Mouse (Mus musculus): Measurements from ENCODE around the gene Olfr1312. TPM values are rescaled to one million over a fixed set of nuclear protein-coding genes. Genes with fewer than 3 reads are reported as not detected.
"Not testable (repeated sequence)": the region's sequence is repeated elsewhere in the genome, so short reads cannot be mapped to it uniquely, and the experiment has no call there.

Olfr1312 gene
- polyA plus RNA-seq (2016; fragmentation: Nextera tagmentation; extraction: Ambion mirVana): not detected in 2 replicates

DNA sequence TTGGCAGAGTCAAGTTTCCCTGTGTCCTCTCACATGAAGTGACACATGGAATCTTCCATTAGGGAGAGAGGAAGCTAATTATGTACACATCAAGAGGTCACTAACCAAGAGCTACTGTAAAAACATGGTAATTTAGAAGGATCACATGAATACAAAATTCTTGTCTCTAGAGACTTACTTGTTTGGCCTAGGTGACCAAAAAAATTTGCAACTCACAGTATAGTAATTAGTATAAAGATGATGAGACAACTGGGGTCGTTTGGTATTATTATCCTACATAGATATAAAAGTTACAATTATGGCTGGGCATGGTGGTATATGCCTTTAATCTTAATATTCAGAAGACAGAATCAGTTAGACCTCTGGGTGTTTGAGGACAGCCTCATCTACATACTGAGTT lies at the start of gene Olfr1312:
Gene Olfr1312, minus strand, starts transcription at position 101 of the 400 bp plus-strand sequence.
- H3K36me3 ChIP-seq: no peaks in the 10 kb centered on the region
- H3K4me1 ChIP-seq (replicated peaks): no peaks in the 10 kb centered on the region
- 36% methylated on average over 1 of the region's 1 CpGs for WGBS
- no peaks in the 10 kb centered on the region for H3K27me3 ChIP-seq (replicated peaks)
- H3K4me3 ChIP-seq: no peak within 1 kb of the TSS
- no peak within 1 kb of the TSS for H3K27ac ChIP-seq (ENCODE audit: poor library complexity, severe bottlenecking)
- no peak for ATAC-seq (ENCODE audit: insufficient number of reproducible peaks, low FRiP score)
- peaks cover 7% of the 10 kb centered on the region; the same call in 1 of the 2 replicates for H3K9me3 ChIP-seq (replicated peaks)
- H3K4me2 ChIP-seq: no peak within 1 kb of the TSS
- no peak within 1 kb of the TSS for H3K9ac ChIP-seq

- Histone ChIP-seq H3K27me3 (replicated peaks) (no peaks in the 10 kb centered on the region), H3K4me2 (no peak within 1 kb of the TSS), H3K4me3 (no peak within 1 kb of the TSS), H3K4me1 (replicated peaks) (no peaks in the 10 kb centered on the region), H3K9ac (no peak within 1 kb of the TSS), H3K27ac (ENCODE audit: poor library complexity, severe bottlenecking) (no peak within 1 kb of the TSS), H3K9me3 (replicated peaks) (no peaks in the 10 kb centered on the region), H3K36me3 (no peaks in the 10 kb centered on the region)
- ATAC-seq (ENCODE audit: insufficient number of reproducible peaks, low FRiP score): no peak
These were observed 46.6 kb upstream of the Olfr1312 start, which contains the start of gene Olfr1314 for GRCm38 (mm10) chr2:112096681-112097080. Gene Olfr1314, minus strand, starts transcription at chr2:112096781.

- no peaks in the 10 kb centered on the region for H3K4me1 ChIP-seq (replicated peaks)
- H3K4me2 ChIP-seq: no peak within 1 kb of the TSS
- H3K27me3 ChIP-seq (replicated peaks): no peaks in the 10 kb centered on the region
- ATAC-seq (ENCODE audit: insufficient number of reproducible peaks, low FRiP score): no peak
- H3K36me3 ChIP-seq: no peaks in the 10 kb centered on the region
- peaks cover 5% of the 10 kb centered on the region for H3K9me3 ChIP-seq (replicated peaks)
- no peak within 1 kb of the TSS for H3K4me3 ChIP-seq
- H3K27ac ChIP-seq (ENCODE audit: poor library complexity, severe bottlenecking): no peak within 1 kb of the TSS
- no peak within 1 kb of the TSS for H3K9ac ChIP-seq
These were observed 27.7 kb upstream of the Olfr1312 start, which contains the start of gene Olfr1313 for GRCm38 (mm10) chr2:112077743-112078142. Gene Olfr1313, minus strand, starts transcription at chr2:112077843.

GRCm38 (mm10) chr2:112026971-112027370 lies 23.1 kb downstream of the Olfr1312 start:
- not testable (repeated sequence) for H3K4me3 ChIP-seq; H3K4me1 ChIP-seq (replicated peaks); H3K36me3 ChIP-seq; ATAC-seq (ENCODE audit: insufficient number of reproducible peaks, low FRiP score); H3K9me3 ChIP-seq (replicated peaks); H3K27me3 ChIP-seq (replicated peaks); H3K4me2 ChIP-seq; H3K9ac ChIP-seq; H3K27ac ChIP-seq (ENCODE audit: poor library complexity, severe bottlenecking)
- 37% methylated on average over 6 of the region's 6 CpGs for WGBS

GRCm38 (mm10) chr2:112024312-112024711 lies 25.7 kb downstream of the Olfr1312 start, which contains the start of gene Olfr1311:
Gene Olfr1311, minus strand, starts transcription at chr2:112024412.
- Histone ChIP-seq H3K9me3 (replicated peaks) (no peaks in the 10 kb centered on the region), H3K4me3 (no peak within 1 kb of the TSS), H3K36me3 (no peaks in the 10 kb centered on the region), H3K4me2 (no peak within 1 kb of the TSS), H3K4me1 (replicated peaks) (no peaks in the 10 kb centered on the region), H3K27ac (ENCODE audit: poor library complexity, severe bottlenecking) (no peak within 1 kb of the TSS), H3K27me3 (replicated peaks) (no peaks in the 10 kb centered on the region), H3K9ac (no peak within 1 kb of the TSS)
- 80% methylated on average over 2 of the region's 2 CpGs for WGBS
- no peak for ATAC-seq (ENCODE audit: insufficient number of reproducible peaks, low FRiP score)

DNA sequence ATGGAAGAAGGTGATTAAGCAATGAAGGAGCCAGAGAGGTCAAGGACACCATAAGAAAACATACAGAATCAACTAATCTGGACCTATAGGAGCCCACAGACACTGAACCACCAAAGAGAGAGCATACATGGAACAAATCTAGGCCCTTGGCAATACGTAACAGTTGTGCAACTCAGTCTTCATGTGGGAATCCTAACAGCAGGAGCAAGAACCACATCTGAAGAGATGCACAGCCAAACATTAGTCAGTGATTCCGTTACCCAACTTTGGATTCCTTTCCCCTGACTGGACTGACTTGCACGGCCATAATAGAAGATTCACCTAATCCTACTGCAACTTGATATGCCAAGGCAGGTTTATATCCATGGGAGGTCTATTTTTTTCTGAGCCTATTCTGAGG lies 35.1 kb downstream of the Olfr1312 start:
- H3K9me3 ChIP-seq (replicated peaks): no peaks in the 10 kb centered on the region
- WGBS: 79% methylated on average over 3 of the region's 3 CpGs
- no peak overlapping the region for H3K27ac ChIP-seq (ENCODE audit: poor library complexity, severe bottlenecking)
- no peaks in the 10 kb centered on the region for H3K27me3 ChIP-seq (replicated peaks)
- H3K4me1 ChIP-seq (replicated peaks): no peaks in the 10 kb centered on the region
- H3K36me3 ChIP-seq: no peaks in the 10 kb centered on the region
- no peak overlapping the region for H3K4me3 ChIP-seq
- no peak overlapping the region for H3K4me2 ChIP-seq
- H3K9ac ChIP-seq: no peak overlapping the region
- ATAC-seq (ENCODE audit: insufficient number of reproducible peaks, low FRiP score): no peak

GRCm38 (mm10) chr2:112012608-112013007 lies 37.4 kb downstream of the Olfr1312 start, which contains the start of gene Olfr1310:
Gene Olfr1310, minus strand, starts transcription at chr2:112012708.
- H3K36me3 ChIP-seq: no peaks in the 10 kb centered on the region
- H3K4me1 ChIP-seq (replicated peaks): no peaks in the 10 kb centered on the region
- H3K9me3 ChIP-seq (replicated peaks): no peaks in the 10 kb centered on the region
- H3K4me3 ChIP-seq: no peak within 1 kb of the TSS
- H3K4me2 ChIP-seq: no peak within 1 kb of the TSS
- no peak within 1 kb of the TSS for H3K27ac ChIP-seq (ENCODE audit: poor library complexity, severe bottlenecking)
- H3K9ac ChIP-seq: no peak within 1 kb of the TSS
- H3K27me3 ChIP-seq (replicated peaks): no peaks in the 10 kb centered on the region
- ATAC-seq (ENCODE audit: insufficient number of reproducible peaks, low FRiP score): no peak

GRCm38 (mm10) chr2:111990181-111990580 lies 59.9 kb downstream of the Olfr1312 start, which contains the start of gene Olfr1309:
Gene Olfr1309, minus strand, starts transcription at chr2:111990281.
- H3K4me2 ChIP-seq: no peak within 1 kb of the TSS
- no peak within 1 kb of the TSS for H3K4me3 ChIP-seq
- H3K4me1 ChIP-seq (replicated peaks): no peaks in the 10 kb centered on the region
- H3K36me3 ChIP-seq: no peaks in the 10 kb centered on the region
- H3K9ac ChIP-seq: no peak within 1 kb of the TSS
- no peak for ATAC-seq (ENCODE audit: insufficient number of reproducible peaks, low FRiP score)
- 56% methylated on average over 1 of the region's 1 CpGs for WGBS
- H3K27me3 ChIP-seq (replicated peaks): no peaks in the 10 kb centered on the region
- no peak within 1 kb of the TSS for H3K27ac ChIP-seq (ENCODE audit: poor library complexity, severe bottlenecking)
- 0 out of 2 replicates have a peak, but pooled peaks cover 5% of the 10 kb centered on the region for H3K9me3 ChIP-seq (replicated peaks)

Other genes with a start within 250 kb of the Olfr1312 start
- not detected in 2 replicates for gene Olfr1303, start 229.9 kb downstream of the Olfr1312 start, polyA plus RNA-seq (2016; fragmentation: Nextera tagmentation; extraction: Ambion mirVana)
- not detected in 2 replicates for gene Olfr1305, start 173.1 kb downstream of the Olfr1312 start, polyA plus RNA-seq (2016; fragmentation: Nextera tagmentation; extraction: Ambion mirVana)
- gene Olfr1306, start 134.0 kb downstream of the Olfr1312 start, polyA plus RNA-seq (2016; fragmentation: Nextera tagmentation; extraction: Ambion mirVana): not detected in 2 replicates
- gene Olfr1307, start 100.8 kb downstream of the Olfr1312 start, polyA plus RNA-seq (2016; fragmentation: Nextera tagmentation; extraction: Ambion mirVana): 0.01 TPM in 1 of 2 replicates, not detected in the other
- gene Olfr1308, start 85.3 kb downstream of the Olfr1312 start, polyA plus RNA-seq (2016; fragmentation: Nextera tagmentation; extraction: Ambion mirVana): not detected in 2 replicates
- not detected in 2 replicates for gene Olfr1309, start 60.0 kb downstream of the Olfr1312 start, polyA plus RNA-seq (2016; fragmentation: Nextera tagmentation; extraction: Ambion mirVana)
- gene Olfr1310, start 37.5 kb downstream of the Olfr1312 start, polyA plus RNA-seq (2016; fragmentation: Nextera tagmentation; extraction: Ambion mirVana): not detected in 2 replicates
- gene Olfr1311, start 25.8 kb downstream of the Olfr1312 start, polyA plus RNA-seq (2016; fragmentation: Nextera tagmentation; extraction: Ambion mirVana): not detected in 2 replicates
- not detected in 2 replicates for gene Olfr1313, start 27.6 kb upstream of the Olfr1312 start, polyA plus RNA-seq (2016; fragmentation: Nextera tagmentation; extraction: Ambion mirVana)
- gene Olfr1314, start 46.5 kb upstream of the Olfr1312 start, polyA plus RNA-seq (2016; fragmentation: Nextera tagmentation; extraction: Ambion mirVana): not detected in 2 replicates
- not detected in 2 replicates for gene Olfr1315-ps1, start 65.2 kb upstream of the Olfr1312 start, polyA plus RNA-seq (2016; fragmentation: Nextera tagmentation; extraction: Ambion mirVana)
- gene Olfr1316, start 84.7 kb upstream of the Olfr1312 start, polyA plus RNA-seq (2016; fragmentation: Nextera tagmentation; extraction: Ambion mirVana): not detected in 2 replicates
- gene Olfr1317, start 90.1 kb upstream of the Olfr1312 start, polyA plus RNA-seq (2016; fragmentation: Nextera tagmentation; extraction: Ambion mirVana): not detected in 2 replicates
- not detected in 2 replicates for gene Olfr1318, start 104.0 kb upstream of the Olfr1312 start, polyA plus RNA-seq (2016; fragmentation: Nextera tagmentation; extraction: Ambion mirVana)
- 18.4 and 18.6 TPM in 2 replicates for gene Lpcat4, start 189.2 kb upstream of the Olfr1312 start, polyA plus RNA-seq (2016; fragmentation: Nextera tagmentation; extraction: Ambion mirVana)
- gene Nutm1, start 209.1 kb upstream of the Olfr1312 start, polyA plus RNA-seq (2016; fragmentation: Nextera tagmentation; extraction: Ambion mirVana): not detected in 2 replicates
- 159 and 169 TPM in 2 replicates for gene Nop10, start 211.7 kb upstream of the Olfr1312 start, polyA plus RNA-seq (2016; fragmentation: Nextera tagmentation; extraction: Ambion mirVana)
- gene Slc12a6, start 215.6 kb upstream of the Olfr1312 start, polyA plus RNA-seq (2016; fragmentation: Nextera tagmentation; extraction: Ambion mirVana): 15.1 and 17.7 TPM in 2 replicates
- not detected in 2 replicates for gene Gm21985, start 216.1 kb upstream of the Olfr1312 start, polyA plus RNA-seq (2016; fragmentation: Nextera tagmentation; extraction: Ambion mirVana)